Mouse (Mus musculus): ENCODE data around the gene Tnnc1. TPM values are rescaled to one million over a fixed set of nuclear protein-coding genes. Genes with fewer than 3 reads are reported as not detected.

Gene Tnnc1
- total and polyA plus RNA-seq, 2 experiments, result 0.83 TPM; not detected in 1

DNA sequence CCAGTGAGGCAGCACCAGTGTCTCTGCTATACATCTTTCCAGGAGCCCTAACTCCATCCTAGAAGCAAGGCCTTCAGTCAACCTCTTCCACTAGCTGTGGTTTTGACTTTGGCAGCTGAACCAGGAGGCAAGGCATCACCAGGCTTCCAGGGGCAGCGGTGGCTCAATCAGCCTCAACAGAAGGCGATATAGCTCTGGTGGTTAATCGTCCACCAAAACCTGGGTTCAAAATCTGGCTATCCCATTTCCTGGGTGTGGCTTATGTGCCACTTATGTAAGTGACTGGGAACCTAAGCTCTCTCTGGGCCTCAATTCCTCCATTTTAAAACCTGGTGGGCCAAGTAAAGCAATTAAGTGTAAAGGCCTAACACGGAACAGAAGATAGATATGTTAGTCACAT lies 3.3 kb upstream of the Tnnc1 start:
- 24% methylated on average over 4 of the region's 4 CpGs for WGBS
- Histone ChIP-seq H3K9ac (ENCODE audit: low read depth, low read length) (peak overlapping the region; percentile 95), H3K4me1 (ENCODE audit: control insufficient read depth, insufficient read depth, low read length) (peaks cover 11% of the 10 kb centered on the region; the same call in 1 of the 2 replicates), H3K4me3 (ENCODE audit: insufficient read depth, low read depth, low read length) (peak overlapping the region; percentile 84; the same call in 1 of the 2 replicates), H3K36me3 (ENCODE audit: control insufficient read depth, insufficient read depth, low read length) (peaks cover 29% of the 10 kb centered on the region), H3K79me2 (ENCODE audit: control insufficient read depth, insufficient read depth, low read length) (peaks cover 19% of the 10 kb centered on the region; the same call in 1 of the 2 replicates), H3K27me3 (ENCODE audit: control insufficient read depth, insufficient read depth, low read length) (no peaks in the 10 kb centered on the region), H3K27ac (replicated peaks; ENCODE audit: insufficient read depth, low read depth, low read length) (no peak overlapping the region; the same call in 1 of the 2 replicates)
- DNase-seq (ENCODE audit: extremely low read depth, low read depth, low spot score), result peak; percentile 37
- TF ChIP-seq POLR2A (IDR thresholded peaks at IDR 0.05; ENCODE audit: extremely low read depth, insufficient read depth, low read length) (no peak), CTCF (IDR thresholded peaks at IDR 0.05; ENCODE audit: low read depth, low read length) (no peak)

DNA sequence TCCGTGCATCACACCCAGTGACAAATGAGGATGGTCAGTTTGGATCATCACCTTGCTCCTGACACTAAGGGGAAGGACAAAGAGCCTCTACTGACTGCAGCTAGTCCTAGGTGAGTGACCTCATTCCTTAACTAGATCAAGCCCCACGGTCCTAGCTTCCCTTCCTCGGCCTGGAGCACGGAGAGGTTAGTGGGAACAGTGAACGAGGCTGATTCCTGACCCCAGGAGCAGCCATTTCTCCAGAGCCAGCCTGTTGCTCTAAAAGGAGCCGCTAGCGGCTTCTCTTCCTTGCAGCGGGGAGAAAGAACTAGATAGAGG lies 2.9 kb upstream of the Tnnc1 start:
- Histone ChIP-seq H3K4me3 (ENCODE audit: insufficient read depth, low read depth, low read length) (peak overlapping the region; percentile 84), H3K27ac (replicated peaks; ENCODE audit: insufficient read depth, low read depth, low read length) (peak overlapping the region; percentile 73), H3K27me3 (ENCODE audit: control insufficient read depth, insufficient read depth, low read length) (no peaks in the 10 kb centered on the region), H3K9ac (ENCODE audit: low read depth, low read length) (peak overlapping the region; percentile 95), H3K4me1 (ENCODE audit: control insufficient read depth, insufficient read depth, low read length) (peaks cover 11% of the 10 kb centered on the region; the same call in 1 of the 2 replicates), H3K36me3 (ENCODE audit: control insufficient read depth, insufficient read depth, low read length) (peaks cover 28% of the 10 kb centered on the region), H3K79me2 (ENCODE audit: control insufficient read depth, insufficient read depth, low read length) (peaks cover 19% of the 10 kb centered on the region; the same call in 1 of the 2 replicates)
- TF ChIP-seq POLR2A (IDR thresholded peaks at IDR 0.05; ENCODE audit: extremely low read depth, insufficient read depth, low read length) (no peak), CTCF (IDR thresholded peaks at IDR 0.05; ENCODE audit: low read depth, low read length) (no peak)
- peak; percentile 32 for DNase-seq (ENCODE audit: extremely low read depth, low read depth, low spot score)
- WGBS, result 11% methylated on average over 8 of the region's 8 CpGs

DNA sequence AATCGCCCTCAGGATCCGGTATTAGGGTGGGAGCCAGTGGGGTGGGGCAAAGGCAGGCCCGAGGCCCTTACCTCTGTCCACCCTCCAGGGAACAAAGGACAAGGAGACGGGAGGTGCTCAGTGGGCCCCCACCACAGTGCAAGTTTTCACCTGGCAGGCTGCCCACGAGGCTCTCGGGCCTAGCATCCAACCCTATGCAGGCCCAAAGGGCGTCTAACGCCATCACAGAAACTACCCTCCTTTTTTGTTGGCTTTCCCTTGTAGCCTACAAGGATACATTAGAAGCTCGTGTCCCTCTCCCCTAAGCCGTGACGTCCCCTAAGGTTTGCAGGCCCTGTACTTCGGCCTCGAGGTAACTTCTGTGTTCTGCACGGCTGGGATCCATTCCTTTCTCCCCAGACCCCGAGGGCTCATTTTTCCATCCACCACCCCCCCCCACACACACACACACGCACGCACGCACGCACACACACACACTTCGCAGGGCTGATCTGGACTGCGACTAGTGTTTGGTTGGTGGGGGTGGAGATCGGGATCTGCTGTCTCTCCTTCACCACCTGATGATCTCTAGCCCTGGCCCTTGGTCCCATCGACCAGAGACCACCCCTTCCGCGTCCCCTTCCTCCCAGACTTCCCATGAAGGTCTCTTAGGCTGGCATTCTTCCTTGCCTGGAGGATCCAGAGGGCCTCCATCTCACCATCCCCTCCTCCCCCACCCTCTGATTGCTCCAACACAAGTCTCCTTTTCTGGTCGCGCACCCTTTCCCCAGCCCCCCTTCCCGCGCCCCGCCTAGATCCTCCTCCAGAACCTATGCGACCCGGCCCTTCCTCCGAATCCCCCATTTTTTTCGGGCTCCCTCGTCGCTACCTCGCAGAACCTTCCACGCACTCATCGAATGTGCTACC lies 2.3 kb upstream of the Tnnc1 start:
- Histone ChIP-seq H3K79me2 (ENCODE audit: control insufficient read depth, insufficient read depth, low read length) (peaks cover 19% of the 10 kb centered on the region; the same call in 1 of the 2 replicates), H3K36me3 (ENCODE audit: control insufficient read depth, insufficient read depth, low read length) (peaks cover 24% of the 10 kb centered on the region), H3K27ac (replicated peaks; ENCODE audit: insufficient read depth, low read depth, low read length) (peak overlapping the region; percentile 73), H3K9ac (ENCODE audit: low read depth, low read length) (peak overlapping the region; percentile 95), H3K27me3 (ENCODE audit: control insufficient read depth, insufficient read depth, low read length) (no peaks in the 10 kb centered on the region), H3K4me1 (ENCODE audit: control insufficient read depth, insufficient read depth, low read length) (peaks cover 11% of the 10 kb centered on the region; the same call in 1 of the 2 replicates), H3K4me3 (ENCODE audit: insufficient read depth, low read depth, low read length) (peak overlapping the region; percentile 84)
- DNase-seq (ENCODE audit: extremely low read depth, low read depth, low spot score), result peak; percentile 39
- WGBS, result under 1% methylated on average over 39 of the region's 39 CpGs
- no peak for TF ChIP-seq POLR2A (IDR thresholded peaks at IDR 0.05; ENCODE audit: extremely low read depth, insufficient read depth, low read length)

DNA sequence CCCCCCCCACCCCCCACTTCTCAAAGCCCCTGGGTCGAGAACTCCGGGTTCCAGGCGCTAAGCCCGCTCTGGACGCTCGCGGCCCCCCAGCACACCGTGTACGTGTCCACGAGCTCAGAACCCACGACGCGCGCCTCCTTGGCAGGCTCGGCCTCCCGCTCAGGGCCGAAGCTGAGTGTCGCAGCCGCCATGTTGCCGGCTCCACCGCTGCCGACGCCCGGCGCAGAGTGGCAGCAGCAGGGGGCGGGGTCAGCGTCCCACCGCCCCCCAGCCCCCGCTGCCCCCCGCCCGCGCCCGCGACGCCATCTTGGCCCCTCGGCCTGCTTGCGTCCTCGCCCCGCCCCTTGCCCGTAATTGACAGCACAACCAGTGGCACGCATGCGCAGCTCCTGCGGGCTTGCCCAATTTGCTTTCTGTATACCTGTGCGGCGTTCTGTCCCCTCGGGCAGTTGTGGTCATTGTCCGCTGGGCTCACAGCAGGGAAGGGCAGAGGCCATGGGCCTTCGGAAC lies 1.6 kb upstream of the Tnnc1 start:
- peaks cover 19% of the 10 kb centered on the region for H3K36me3 ChIP-seq (ENCODE audit: control insufficient read depth, insufficient read depth, low read length)
- H3K4me1 ChIP-seq (ENCODE audit: control insufficient read depth, insufficient read depth, low read length), result peaks cover 11% of the 10 kb centered on the region; the same call in 1 of the 2 replicates
- peak overlapping the region; percentile 73 for H3K27ac ChIP-seq (replicated peaks; ENCODE audit: insufficient read depth, low read depth, low read length)

DNA sequence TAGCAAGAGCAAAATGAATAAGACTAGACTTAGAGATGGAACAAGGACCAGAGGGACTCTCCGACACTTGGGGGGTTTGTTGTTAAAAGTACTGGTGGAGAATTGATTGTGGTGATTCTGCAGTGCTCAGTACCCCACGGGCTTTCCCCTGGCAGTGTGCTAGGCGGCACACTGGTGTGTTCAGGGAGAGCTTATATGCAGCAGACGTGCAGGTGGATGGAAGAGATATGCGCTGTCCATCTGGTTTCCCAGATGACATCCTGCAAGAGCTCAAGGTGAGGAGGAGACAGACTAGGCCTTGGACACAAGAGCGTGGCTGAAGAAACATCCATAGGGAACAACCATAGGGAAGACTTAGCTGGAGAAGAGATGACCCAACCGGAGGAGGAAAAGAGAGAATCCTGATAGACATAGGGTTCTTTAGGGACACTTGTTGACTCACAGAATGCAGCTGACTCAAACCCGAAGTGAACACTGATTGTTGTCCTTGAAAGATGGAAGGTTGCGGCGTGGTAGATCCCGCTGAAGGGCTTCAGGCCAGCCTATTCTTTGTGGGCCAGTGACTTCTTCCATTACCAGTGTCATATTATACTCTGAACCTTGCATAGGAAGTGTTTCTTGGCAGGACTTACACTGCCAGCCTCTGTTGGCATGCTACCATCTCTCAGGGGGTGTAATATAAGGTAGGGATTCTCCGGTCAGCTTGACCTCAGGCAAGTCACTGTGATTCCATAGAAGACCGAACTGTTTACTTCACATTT lies 862 bp upstream of the Tnnc1 start:
- H3K4me1 ChIP-seq (ENCODE audit: control insufficient read depth, insufficient read depth, low read length), result peaks cover 11% of the 10 kb centered on the region; the same call in 1 of the 2 replicates
- WGBS, result 67% methylated on average over 13 of the region's 13 CpGs
- DNase-seq (ENCODE audit: extremely low read depth, low read depth, low spot score), result no peak

More for the DNA sequence above, 1.6 kb upstream of the Tnnc1 start:
- Histone ChIP-seq H3K27me3 (ENCODE audit: control insufficient read depth, insufficient read depth, low read length) (no peaks in the 10 kb centered on the region), H3K4me3 (ENCODE audit: insufficient read depth, low read depth, low read length) (peak overlapping the region; percentile 84), H3K79me2 (ENCODE audit: control insufficient read depth, insufficient read depth, low read length) (peaks cover 19% of the 10 kb centered on the region; the same call in 1 of the 2 replicates), H3K9ac (ENCODE audit: low read depth, low read length) (peak overlapping the region; percentile 95)
- under 1% methylated on average over 48 of the region's 48 CpGs for WGBS
- DNase-seq (ENCODE audit: extremely low read depth, low read depth, low spot score), result peak; percentile 90
- 0 out of 2 replicates have a peak, but pooled peaks have one; percentile 65 for TF ChIP-seq POLR2A (IDR thresholded peaks at IDR 0.05; ENCODE audit: extremely low read depth, insufficient read depth, low read length)
- no peak for TF ChIP-seq CTCF (IDR thresholded peaks at IDR 0.05; ENCODE audit: low read depth, low read length)

More for the DNA sequence above, 862 bp upstream of the Tnnc1 start:
- Histone ChIP-seq H3K27me3 (ENCODE audit: control insufficient read depth, insufficient read depth, low read length) (no peaks in the 10 kb centered on the region), H3K79me2 (ENCODE audit: control insufficient read depth, insufficient read depth, low read length) (peaks cover 19% of the 10 kb centered on the region; the same call in 1 of the 2 replicates), H3K9ac (ENCODE audit: low read depth, low read length) (peak overlapping the region; percentile 40), H3K36me3 (ENCODE audit: control insufficient read depth, insufficient read depth, low read length) (peaks cover 13% of the 10 kb centered on the region), H3K4me3 (ENCODE audit: insufficient read depth, low read depth, low read length) (peak overlapping the region; percentile 84), H3K27ac (replicated peaks; ENCODE audit: insufficient read depth, low read depth, low read length) (peak overlapping the region; percentile 49)
- TF ChIP-seq POLR2A (IDR thresholded peaks at IDR 0.05; ENCODE audit: extremely low read depth, insufficient read depth, low read length), result no peak
- TF ChIP-seq CTCF (IDR thresholded peaks at IDR 0.05; ENCODE audit: low read depth, low read length), result no peak
